Mouse (Mus musculus): Measurements from ENCODE around the gene Stra8. TPM values are rescaled to one million over a fixed set of nuclear protein-coding genes. Genes with fewer than 3 reads are reported as not detected.
A peak's percentile ranks its signal among the peaks of the same experiment; 100 is the strongest.

The Stra8 gene
- polyA plus RNA-seq, 1 experiment from 2014 or later = not detected

DNA sequence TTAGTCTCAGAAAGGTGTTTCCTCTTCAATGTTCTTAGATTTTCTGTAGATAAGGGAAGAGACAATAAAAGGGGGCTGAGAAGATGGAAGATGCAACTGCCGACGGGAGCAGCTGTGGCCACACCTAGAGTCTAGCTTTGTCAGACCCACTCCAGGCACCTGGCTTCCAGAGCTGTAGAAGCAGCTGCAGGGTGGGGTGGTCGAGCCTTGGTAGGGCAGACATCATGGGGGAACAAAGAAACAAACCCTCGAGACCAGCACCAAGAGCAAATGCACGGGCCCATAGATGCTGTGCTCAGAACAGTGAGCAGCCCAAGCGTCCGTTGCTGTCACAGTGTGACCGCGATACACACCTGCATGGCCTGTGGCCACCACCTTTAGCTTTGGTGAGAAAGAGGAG lies 22.5 kb downstream of the Stra8 start:
- WGBS = 93% methylated on average over 9 of the region's 9 CpGs
- Histone ChIP-seq H3K9me3 (ENCODE audit: control insufficient read depth, low read length) (0 out of 2 replicates have a peak, but pooled peaks cover 1% of the 10 kb centered on the region), H3K4me1 (ENCODE audit: control insufficient read depth, insufficient read depth, low read length) (no peaks in the 10 kb centered on the region; the same call in 1 of the 2 replicates), H3K4me3 (ENCODE audit: low read length) (no peak overlapping the region), H3K4me2 (replicated peaks; ENCODE audit: low read depth, low read length) (no peak overlapping the region), H3K36me3 (ENCODE audit: control insufficient read depth, insufficient read depth, low read length) (no peaks in the 10 kb centered on the region), H3K27ac (ENCODE audit: low read depth, low read length) (no peak overlapping the region), H3K9ac (ENCODE audit: low read depth, low read length) (no peak overlapping the region), H3K27me3 (ENCODE audit: control insufficient read depth, insufficient read depth, low read length) (no peaks in the 10 kb centered on the region)
- ATAC-seq (ENCODE audit: low FRiP score, low TSS enrichment) = no peak

DNA sequence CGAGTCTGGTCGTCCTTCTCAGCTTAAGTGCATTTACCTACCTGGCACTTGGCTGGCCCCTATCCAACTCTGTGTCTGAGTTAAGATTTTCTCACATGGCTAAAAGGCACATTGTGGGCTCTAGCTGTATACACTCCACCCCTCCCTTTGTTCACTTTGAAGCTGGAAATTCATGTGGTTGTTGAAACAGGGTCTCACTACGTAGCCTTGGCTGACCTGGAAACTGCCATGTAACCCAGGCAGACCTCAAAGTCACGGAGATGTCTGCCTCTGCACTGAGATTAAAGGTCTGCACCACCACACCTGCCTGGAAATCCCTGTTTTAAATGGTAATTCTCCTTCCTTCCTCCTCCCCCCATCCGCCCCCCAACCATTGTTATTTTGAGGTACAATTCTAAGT lies 23.5 kb downstream of the Stra8 start:
- WGBS = 77% methylated on average over 5 of the region's 5 CpGs
- no peak overlapping the region for H3K9ac ChIP-seq (ENCODE audit: low read depth, low read length)

DNA sequence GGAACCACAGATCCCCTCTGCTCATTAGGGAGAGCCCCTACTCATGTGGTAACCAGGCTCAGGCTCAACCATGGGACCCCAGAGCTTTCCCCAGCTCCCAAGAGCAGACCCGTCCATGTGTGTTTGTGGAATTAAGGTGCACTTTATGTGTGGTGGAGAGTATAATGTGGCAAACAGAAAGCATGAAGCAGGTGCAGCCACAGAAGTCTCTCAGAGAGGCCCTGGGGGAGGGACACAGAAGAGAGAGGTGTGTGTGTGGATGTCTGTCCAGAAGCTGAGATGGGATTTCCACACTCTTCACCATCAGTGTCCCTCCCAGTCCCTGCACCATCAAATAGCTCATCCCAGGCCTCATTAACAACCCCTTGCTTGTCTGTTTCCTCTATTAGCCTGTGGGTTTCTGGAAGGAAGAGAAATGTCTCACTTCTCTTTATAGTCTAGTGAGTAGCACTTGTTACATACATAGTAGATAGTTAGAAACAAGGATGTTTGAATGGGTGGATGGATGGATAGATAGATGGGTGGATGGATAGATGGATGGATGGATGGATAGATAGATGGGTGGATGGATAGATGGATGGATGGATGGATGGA lies 26.6 kb downstream of the Stra8 start:
- WGBS = 72% methylated on average over 1 of the region's 1 CpGs
- H3K4me1 ChIP-seq (ENCODE audit: control insufficient read depth, insufficient read depth, low read length) = no peaks in the 10 kb centered on the region
- H3K36me3 ChIP-seq (ENCODE audit: control insufficient read depth, insufficient read depth, low read length) = no peaks in the 10 kb centered on the region
- H3K27me3 ChIP-seq (ENCODE audit: control insufficient read depth, insufficient read depth, low read length) = no peaks in the 10 kb centered on the region
- H3K27ac ChIP-seq (ENCODE audit: low read depth, low read length) = no peak overlapping the region
- ATAC-seq (ENCODE audit: low FRiP score, low TSS enrichment) = no peak
- no peak overlapping the region for H3K9ac ChIP-seq (ENCODE audit: low read depth, low read length)
- H3K4me3 ChIP-seq (ENCODE audit: low read length) = no peak overlapping the region
- H3K4me2 ChIP-seq (replicated peaks; ENCODE audit: low read depth, low read length) = no peak overlapping the region
- H3K9me3 ChIP-seq (ENCODE audit: control insufficient read depth, low read length) = 0 out of 2 replicates have a peak, but pooled peaks cover 3% of the 10 kb centered on the region

More for the DNA sequence above, 23.5 kb downstream of the Stra8 start:
- Histone ChIP-seq H3K4me3 (ENCODE audit: low read length) (no peak overlapping the region), H3K9me3 (ENCODE audit: control insufficient read depth, low read length) (0 out of 2 replicates have a peak, but pooled peaks cover 3% of the 10 kb centered on the region), H3K4me2 (replicated peaks; ENCODE audit: low read depth, low read length) (no peak overlapping the region), H3K27ac (ENCODE audit: low read depth, low read length) (no peak overlapping the region), H3K27me3 (ENCODE audit: control insufficient read depth, insufficient read depth, low read length) (no peaks in the 10 kb centered on the region), H3K4me1 (ENCODE audit: control insufficient read depth, insufficient read depth, low read length) (no peaks in the 10 kb centered on the region), H3K36me3 (ENCODE audit: control insufficient read depth, insufficient read depth, low read length) (no peaks in the 10 kb centered on the region)
- ATAC-seq (ENCODE audit: low FRiP score, low TSS enrichment) = no peak

DNA sequence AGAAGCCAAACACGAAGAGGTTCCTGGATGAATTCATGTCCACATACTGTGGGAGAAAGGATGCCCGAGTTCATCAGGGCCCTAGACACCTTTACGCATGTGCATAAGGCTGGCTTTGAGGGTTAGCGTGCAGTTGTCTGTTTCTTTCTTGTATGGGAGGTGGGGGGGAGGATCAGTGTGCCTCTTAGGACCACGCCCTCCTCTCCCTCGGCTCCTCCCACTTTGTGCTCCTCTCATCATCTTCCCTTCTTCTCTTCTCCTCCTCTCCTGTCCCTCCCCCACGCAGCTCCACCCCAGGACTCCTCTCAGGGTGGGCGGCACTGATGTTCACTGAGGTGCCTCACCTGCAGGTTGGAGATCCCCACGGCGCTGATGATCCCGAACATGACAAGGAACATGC lies 28.5 kb downstream of the Stra8 start:
- H3K36me3 ChIP-seq (ENCODE audit: control insufficient read depth, insufficient read depth, low read length) = no peaks in the 10 kb centered on the region
- no peak overlapping the region for H3K9ac ChIP-seq (ENCODE audit: low read depth, low read length)
- peak overlapping the region; percentile 35 for H3K4me2 ChIP-seq (replicated peaks; ENCODE audit: low read depth, low read length)
- ATAC-seq (ENCODE audit: low FRiP score, low TSS enrichment) = no peak
- 19% methylated on average over 11 of the region's 11 CpGs for WGBS
- no peaks in the 10 kb centered on the region for H3K4me1 ChIP-seq (ENCODE audit: control insufficient read depth, insufficient read depth, low read length)
- 0 out of 2 replicates have a peak, but pooled peaks cover 3% of the 10 kb centered on the region for H3K9me3 ChIP-seq (ENCODE audit: control insufficient read depth, low read length)
- H3K27ac ChIP-seq (ENCODE audit: low read depth, low read length) = no peak overlapping the region
- H3K27me3 ChIP-seq (ENCODE audit: control insufficient read depth, insufficient read depth, low read length) = no peaks in the 10 kb centered on the region
- no peak overlapping the region for H3K4me3 ChIP-seq (ENCODE audit: low read length)

DNA sequence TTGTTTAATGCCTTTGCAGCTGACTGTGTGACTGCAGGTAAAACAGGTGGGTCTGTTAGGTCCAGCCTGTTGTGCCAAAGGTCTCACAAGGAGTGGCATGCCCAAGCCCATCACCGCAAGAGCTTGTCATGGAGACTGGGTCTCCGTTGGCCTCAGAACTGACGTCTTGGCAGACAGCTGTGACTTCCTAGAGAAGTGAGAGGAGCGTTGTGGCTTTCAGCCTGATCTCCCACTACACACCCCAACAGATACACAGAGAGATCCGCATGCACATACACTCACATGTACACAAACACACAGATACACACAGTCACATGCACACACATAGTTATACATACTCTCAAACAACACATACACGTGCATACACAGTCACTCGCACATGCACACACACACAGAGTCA lies 31.6 kb downstream of the Stra8 start:
- no peaks in the 10 kb centered on the region for H3K4me1 ChIP-seq (ENCODE audit: control insufficient read depth, insufficient read depth, low read length)

DNA sequence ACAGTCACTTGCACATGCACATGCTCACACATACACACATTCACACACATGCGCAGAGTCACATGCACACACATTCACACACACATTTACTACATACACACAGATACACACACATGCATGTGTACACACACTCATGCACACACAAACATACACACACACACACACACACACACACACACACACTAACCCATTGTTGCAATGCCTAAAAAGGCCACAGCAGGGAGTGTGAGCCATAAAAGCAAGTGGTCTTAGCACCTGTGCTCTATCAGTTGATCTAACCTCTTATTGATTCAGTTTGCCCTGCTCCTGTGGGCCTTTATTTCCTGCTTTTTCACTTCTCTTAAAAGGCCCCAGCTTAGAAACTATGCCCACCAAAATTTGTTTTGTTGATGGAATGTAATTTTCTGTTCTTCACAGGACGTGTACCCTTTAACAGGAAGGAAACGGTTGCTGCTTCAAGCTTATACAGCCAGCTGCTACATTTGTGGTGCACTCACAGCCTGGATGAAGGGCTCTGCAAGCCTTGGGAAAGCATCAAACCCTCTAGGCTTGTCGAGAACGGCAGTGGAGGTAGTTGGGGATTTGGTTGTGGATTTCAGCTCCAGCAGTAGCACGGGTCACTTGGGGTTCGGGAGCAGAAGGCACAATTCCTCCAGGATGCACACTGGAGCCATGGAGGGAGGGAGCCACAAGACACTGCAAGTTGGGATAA lies 32.1 kb downstream of the Stra8 start:
- Histone ChIP-seq H3K4me1 (ENCODE audit: control insufficient read depth, insufficient read depth, low read length) (no peaks in the 10 kb centered on the region), H3K27ac (ENCODE audit: low read depth, low read length) (no peak overlapping the region), H3K27me3 (ENCODE audit: control insufficient read depth, insufficient read depth, low read length) (no peaks in the 10 kb centered on the region), H3K4me3 (ENCODE audit: low read length) (no peak overlapping the region), H3K9ac (ENCODE audit: low read depth, low read length) (no peak overlapping the region), H3K36me3 (ENCODE audit: control insufficient read depth, insufficient read depth, low read length) (no peaks in the 10 kb centered on the region), H3K9me3 (ENCODE audit: control insufficient read depth, low read length) (0 out of 2 replicates have a peak, but pooled peaks cover 3% of the 10 kb centered on the region), H3K4me2 (replicated peaks; ENCODE audit: low read depth, low read length) (no peak overlapping the region)
- 60% methylated on average over 7 of the region's 7 CpGs for WGBS
- ATAC-seq (ENCODE audit: low FRiP score, low TSS enrichment) = no peak

More for the DNA sequence above, 31.6 kb downstream of the Stra8 start:
- WGBS = 84% methylated on average over 7 of the region's 7 CpGs
- Histone ChIP-seq H3K4me2 (replicated peaks; ENCODE audit: low read depth, low read length) (no peak overlapping the region), H3K9me3 (ENCODE audit: control insufficient read depth, low read length) (0 out of 2 replicates have a peak, but pooled peaks cover 3% of the 10 kb centered on the region), H3K27ac (ENCODE audit: low read depth, low read length) (no peak overlapping the region), H3K36me3 (ENCODE audit: control insufficient read depth, insufficient read depth, low read length) (no peaks in the 10 kb centered on the region), H3K27me3 (ENCODE audit: control insufficient read depth, insufficient read depth, low read length) (no peaks in the 10 kb centered on the region), H3K9ac (ENCODE audit: low read depth, low read length) (no peak overlapping the region), H3K4me3 (ENCODE audit: low read length) (no peak overlapping the region)
- ATAC-seq (ENCODE audit: low FRiP score, low TSS enrichment) = no peak

DNA sequence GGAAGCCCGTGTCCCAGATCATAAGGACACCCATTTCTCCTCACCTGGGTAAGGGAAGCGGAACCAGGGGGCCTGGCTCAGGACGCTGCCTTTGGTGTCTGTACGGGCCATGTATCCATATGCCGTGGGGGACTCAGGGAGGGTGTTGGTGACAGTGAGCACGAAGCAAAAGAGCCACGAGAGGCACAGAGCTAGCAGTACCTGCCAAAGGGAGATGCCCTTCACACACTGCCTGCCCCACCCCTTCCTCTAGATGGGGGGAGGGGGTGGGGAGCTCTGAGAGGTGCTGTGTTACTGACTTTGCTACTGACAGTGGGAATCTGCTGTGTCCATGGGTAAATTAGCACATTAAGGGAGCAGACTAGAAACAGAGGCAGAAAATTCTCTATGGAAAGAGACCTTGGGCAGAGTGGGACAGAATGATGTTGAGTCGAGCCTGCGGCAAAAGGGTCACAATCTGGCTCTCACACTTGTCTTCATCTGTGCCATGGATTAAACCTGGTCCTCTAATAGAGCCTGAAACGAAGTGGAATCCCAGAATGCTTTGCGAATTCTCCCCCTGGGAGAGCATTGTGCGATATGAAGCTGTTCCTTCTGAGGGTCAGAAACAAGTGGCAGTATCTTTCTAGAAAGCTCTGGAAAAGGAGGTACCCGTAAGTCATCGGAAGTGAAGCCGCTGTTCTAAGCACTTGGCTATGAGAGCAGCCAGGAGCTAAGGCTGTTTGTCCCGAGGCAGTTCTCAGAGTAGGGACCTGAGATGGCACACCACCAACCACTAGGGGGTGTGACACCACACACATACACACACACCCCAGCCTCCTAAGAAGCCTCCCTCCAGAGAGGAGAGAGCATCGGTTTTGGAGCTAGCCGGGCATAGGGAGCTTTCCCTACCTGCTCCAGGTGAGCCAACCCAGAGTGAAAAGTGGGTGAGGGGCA lies 35.2 kb downstream of the Stra8 start:
- Histone ChIP-seq H3K4me1 (ENCODE audit: control insufficient read depth, insufficient read depth, low read length) (no peaks in the 10 kb centered on the region), H3K9me3 (ENCODE audit: control insufficient read depth, low read length) (no peaks in the 10 kb centered on the region), H3K27ac (ENCODE audit: low read depth, low read length) (no peak overlapping the region), H3K36me3 (ENCODE audit: control insufficient read depth, insufficient read depth, low read length) (no peaks in the 10 kb centered on the region), H3K4me2 (replicated peaks; ENCODE audit: low read depth, low read length) (peak overlapping the region; percentile 25), H3K4me3 (ENCODE audit: low read length) (no peak overlapping the region), H3K9ac (ENCODE audit: low read depth, low read length) (no peak overlapping the region), H3K27me3 (ENCODE audit: control insufficient read depth, insufficient read depth, low read length) (no peaks in the 10 kb centered on the region)
- 48% methylated on average over 18 of the region's 18 CpGs for WGBS
- peak; percentile 73 for ATAC-seq (ENCODE audit: low FRiP score, low TSS enrichment)

DNA sequence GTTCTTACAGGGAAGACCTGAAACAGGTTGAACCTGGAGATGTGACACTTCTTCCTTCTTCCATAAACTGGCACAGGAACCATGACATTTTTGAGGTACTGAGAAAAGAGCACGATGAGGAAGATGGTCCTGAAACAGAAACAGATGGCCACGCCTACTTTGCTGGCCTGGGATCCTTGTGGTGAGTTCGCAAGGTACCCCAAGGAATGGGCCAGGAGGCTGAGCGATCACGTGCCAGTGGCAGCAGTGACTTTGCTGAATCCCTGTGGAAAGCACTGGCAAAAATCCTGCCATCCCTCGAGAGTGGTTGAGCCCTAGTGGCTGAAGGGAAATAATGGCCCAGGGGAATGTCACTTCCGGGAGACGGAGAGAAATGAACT lies 35.9 kb downstream of the Stra8 start:
- Histone ChIP-seq H3K27me3 (ENCODE audit: control insufficient read depth, insufficient read depth, low read length) (no peaks in the 10 kb centered on the region), H3K4me1 (ENCODE audit: control insufficient read depth, insufficient read depth, low read length) (no peaks in the 10 kb centered on the region), H3K4me3 (ENCODE audit: low read length) (no peak overlapping the region), H3K4me2 (replicated peaks; ENCODE audit: low read depth, low read length) (peak overlapping the region; percentile 25; the same call in 1 of the 2 replicates), H3K36me3 (ENCODE audit: control insufficient read depth, insufficient read depth, low read length) (no peaks in the 10 kb centered on the region), H3K9ac (ENCODE audit: low read depth, low read length) (no peak overlapping the region), H3K9me3 (ENCODE audit: control insufficient read depth, low read length) (no peaks in the 10 kb centered on the region), H3K27ac (ENCODE audit: low read depth, low read length) (no peak overlapping the region)
- WGBS = 44% methylated on average over 8 of the region's 8 CpGs
- ATAC-seq (ENCODE audit: low FRiP score, low TSS enrichment) = no peak

Data from kidney, embryonic 14.5 days (tissue).